Mouse (Mus musculus) kidney, embryonic 15.5 days (tissue): ENCODE data around the gene Atic. TPM values are rescaled to one million over a fixed set of nuclear protein-coding genes. Genes with fewer than 3 reads are reported as not detected.

Experiments used
- ATAC-seq: fragments of 200-750 bp; cut with Nextera tagmentation; replicated peaks from 2 replicates; pipeline ENCODE4 v1.8.0; 2017; ENCODE audit warnings: moderate TSS enrichment; ENCODE audit not compliant: low FRiP score
- H3K27ac ChIP-seq: fragments of 300-500 bp; sonication (generic); 2 replicates; pipeline ENCODE4 v1.5.1; 2015; ENCODE audit warnings: mild to moderate bottlenecking, inconsistent platforms
- H3K27me3 ChIP-seq: fragments of 300-500 bp; sonication (generic); 2 replicates; pipeline ENCODE4 v1.6.1; 2015; ENCODE audit warnings: inconsistent platforms
- H3K36me3 ChIP-seq: fragments of 300-500 bp; sonication (generic); 2 replicates; pipeline ENCODE4 v1.6.1; 2015; ENCODE audit warnings: inconsistent platforms
- H3K4me1 ChIP-seq: fragments of 300-500 bp; sonication (generic); 2 replicates; pipeline ENCODE4 v1.6.1; 2015; ENCODE audit warnings: inconsistent platforms
- H3K4me2 ChIP-seq: fragments of 300-500 bp; sonication (generic); 2 replicates; pipeline ENCODE4 v1.6.1; 2015; ENCODE audit warnings: moderate library complexity, mild to moderate bottlenecking, inconsistent platforms
- H3K4me3 ChIP-seq: fragments of 300-500 bp; sonication (generic); replicated peaks from 2 replicates; pipeline ENCODE4 v1.5.1; 2015; ENCODE audit warnings: mild to moderate bottlenecking, inconsistent platforms
- H3K9ac ChIP-seq: fragments of 300-500 bp; sonication (generic); 2 replicates; pipeline ENCODE4 v1.6.1; 2015; ENCODE audit warnings: mild to moderate bottlenecking, inconsistent platforms
- H3K9me3 ChIP-seq: fragments of 300-500 bp; sonication (generic); replicated peaks from 2 replicates; pipeline ENCODE4 v1.6.1; 2016; ENCODE audit warnings: inconsistent platforms
- WGBS: fragments of 180-500 bp; shearing (Covaris S2); methylation state at CpG from one replicate; pipeline ENCODE4 v1.1.7; 2015; ENCODE audit warnings: mixed read lengths; 5-methylcytosine and 5-hydroxymethylcytosine counted together
- polyA plus RNA-seq: library from polyadenylated mRNA; unstranded; fragments of >200 nt; fragmentation: Nextera tagmentation; extraction: Ambion mirVana; gene quantifications from 2 replicates; pipeline ENCODE4 v1.2.1, GENCODE M21; 2015

Gene Atic
- polyA plus RNA-seq, 1 experiment from 2014 or later: 62.8 TPM

DNA sequence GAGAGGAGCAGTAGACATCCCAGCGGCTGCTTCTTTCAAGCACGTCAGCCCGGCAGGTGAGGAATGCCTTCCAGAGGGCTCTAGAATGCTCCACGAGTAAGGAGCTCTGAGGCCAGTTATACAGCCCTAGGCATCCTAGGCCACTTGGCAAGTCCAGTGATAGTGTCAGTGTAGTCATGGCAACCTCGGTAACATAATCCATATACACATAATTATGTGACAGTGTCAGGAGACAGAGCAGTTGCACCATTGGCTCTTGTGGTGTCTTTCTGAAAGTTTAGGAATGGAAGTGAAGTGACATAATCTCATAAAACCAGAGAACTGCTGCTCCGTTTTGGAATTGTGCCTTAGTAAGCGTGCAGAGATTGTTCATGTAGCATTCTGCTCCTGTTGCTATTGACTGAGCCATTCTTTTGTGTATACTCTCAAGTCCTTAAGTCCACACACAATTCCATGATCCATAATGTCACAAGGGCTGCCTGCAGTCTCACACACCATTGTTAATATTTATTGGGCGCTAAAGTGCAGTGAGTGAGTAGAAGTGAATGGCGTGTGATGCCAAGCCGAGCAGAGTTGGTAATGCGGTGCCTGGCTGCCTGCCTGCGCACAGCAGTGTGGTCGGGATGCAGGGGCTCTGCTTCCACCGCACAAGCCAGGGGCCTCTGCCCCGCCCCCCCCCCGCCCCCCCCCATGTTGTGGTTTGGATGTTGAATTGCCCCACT, 11.1 kb downstream of the Atic start:
- Histone ChIP-seq H3K27me3 (no peaks in the 10 kb centered on the region), H3K9ac (no peak overlapping the region), H3K27ac (no peak overlapping the region), H3K9me3 (no peaks in the 10 kb centered on the region), H3K4me1 (no peaks in the 10 kb centered on the region), H3K36me3 (peaks cover 94% of the 10 kb centered on the region), H3K4me3 (no peak overlapping the region), H3K4me2 (no peak overlapping the region)
- ATAC-seq: no peak
- WGBS: 84% methylated on average over 16 of the region's 16 CpGs

DNA sequence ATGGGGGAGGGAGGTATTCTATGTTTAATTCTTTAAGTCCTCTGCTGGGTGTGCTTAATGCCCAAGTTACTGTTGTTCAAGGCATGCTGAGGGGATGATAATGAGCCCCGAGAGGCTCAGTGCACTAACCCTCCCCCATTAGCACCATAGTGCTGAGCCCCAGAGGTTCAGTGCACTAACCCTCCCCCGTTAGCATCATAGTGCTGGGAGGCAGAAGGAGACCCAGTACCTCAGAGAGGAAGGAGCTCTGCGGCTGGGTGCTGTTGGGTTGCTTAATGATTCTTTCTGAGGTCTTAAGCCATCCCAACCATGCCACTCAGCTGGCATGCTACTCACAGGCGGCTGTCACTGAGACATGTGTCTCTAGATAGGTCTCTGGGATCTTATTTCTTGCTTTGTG, 13.2 kb downstream of the Atic start:
- Histone ChIP-seq H3K4me3 (no peak overlapping the region), H3K4me2 (no peak overlapping the region), H3K27ac (no peak overlapping the region), H3K27me3 (no peaks in the 10 kb centered on the region), H3K9ac (no peak overlapping the region), H3K9me3 (no peaks in the 10 kb centered on the region), H3K36me3 (peaks cover 93% of the 10 kb centered on the region), H3K4me1 (no peaks in the 10 kb centered on the region)
- no peak for ATAC-seq
- WGBS: 83% methylated on average over 4 of the region's 4 CpGs

DNA sequence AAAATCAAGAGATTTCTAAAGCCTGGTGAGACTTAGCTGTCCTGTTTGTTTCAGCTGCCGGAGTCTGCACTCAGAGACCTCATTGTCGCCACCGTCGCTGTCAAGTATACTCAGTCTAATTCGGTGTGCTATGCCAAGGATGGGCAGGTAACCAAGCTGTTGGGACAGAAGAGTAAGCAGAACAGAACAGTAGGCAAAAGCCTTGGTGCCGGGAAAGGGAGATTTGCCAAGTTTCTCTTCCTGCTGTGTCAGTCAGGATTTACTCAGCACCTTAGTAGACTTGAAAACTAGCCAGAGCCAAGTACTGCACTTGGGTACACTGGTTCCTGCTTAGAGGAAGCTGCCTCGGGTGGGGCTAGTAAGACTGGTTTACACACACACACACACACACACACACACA, 19.0 kb downstream of the Atic start:
- no peaks in the 10 kb centered on the region for H3K27me3 ChIP-seq
- H3K36me3 ChIP-seq: peaks cover 97% of the 10 kb centered on the region
- no peak for ATAC-seq
- H3K27ac ChIP-seq: no peak overlapping the region
- H3K4me1 ChIP-seq: no peaks in the 10 kb centered on the region
- H3K9me3 ChIP-seq: no peaks in the 10 kb centered on the region
- no peak overlapping the region for H3K4me3 ChIP-seq
- 93% methylated on average over 7 of the region's 7 CpGs for WGBS
- no peak overlapping the region for H3K9ac ChIP-seq
- no peak overlapping the region for H3K4me2 ChIP-seq

DNA sequence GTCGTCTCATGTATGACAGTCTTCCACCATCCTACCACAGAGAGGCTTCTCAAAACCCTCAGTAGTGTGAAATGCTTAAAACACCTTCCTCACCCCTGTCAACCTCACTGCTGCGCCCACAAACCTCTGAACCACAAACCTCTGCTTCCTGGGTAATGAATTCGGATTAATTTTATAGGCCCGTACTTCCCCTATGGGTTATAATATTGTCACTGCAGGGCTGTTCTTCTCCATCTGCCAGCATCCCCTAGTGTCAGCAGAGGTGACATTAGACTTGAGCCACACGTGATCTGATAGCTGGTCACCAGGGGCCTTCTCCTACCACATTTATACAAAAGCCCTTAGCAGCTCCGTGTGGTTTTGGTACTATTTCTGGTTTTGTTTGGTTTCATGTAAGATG, 19.9 kb downstream of the Atic start:
- no peak overlapping the region for H3K9ac ChIP-seq
- H3K4me3 ChIP-seq: no peak overlapping the region
- H3K36me3 ChIP-seq: peaks cover 91% of the 10 kb centered on the region
- H3K9me3 ChIP-seq: no peaks in the 10 kb centered on the region
- no peak overlapping the region for H3K27ac ChIP-seq
- 95% methylated on average over 6 of the region's 6 CpGs for WGBS
- no peaks in the 10 kb centered on the region for H3K4me1 ChIP-seq
- no peak overlapping the region for H3K4me2 ChIP-seq
- H3K27me3 ChIP-seq: no peaks in the 10 kb centered on the region
- ATAC-seq: no peak

DNA sequence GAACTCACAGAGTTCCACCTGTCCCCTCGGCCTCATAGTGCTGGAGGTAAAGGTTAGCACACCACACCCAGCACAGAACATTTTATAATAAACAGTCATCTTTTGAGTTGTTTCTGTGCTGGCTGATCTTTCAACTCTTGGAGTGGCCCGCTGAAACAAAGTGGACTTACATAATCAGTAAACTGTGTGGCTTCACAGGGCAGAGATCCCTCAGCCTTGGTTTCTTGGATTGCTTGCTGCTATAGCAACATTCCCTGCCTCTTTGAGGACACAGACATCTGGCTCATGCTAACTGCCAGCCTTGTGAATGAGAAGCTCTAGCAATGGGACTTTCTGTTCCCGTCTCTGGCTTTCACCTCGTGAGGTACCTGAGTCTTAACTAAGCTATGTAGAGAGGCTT, 22.6 kb downstream of the Atic start:
- Histone ChIP-seq H3K4me3 (no peak overlapping the region), H3K27me3 (no peaks in the 10 kb centered on the region), H3K9ac (no peak overlapping the region), H3K4me2 (no peak overlapping the region), H3K9me3 (no peaks in the 10 kb centered on the region), H3K27ac (no peak overlapping the region), H3K4me1 (no peaks in the 10 kb centered on the region), H3K36me3 (peaks cover 65% of the 10 kb centered on the region)
- 83% methylated on average over 4 of the region's 4 CpGs for WGBS
- no peak for ATAC-seq

DNA sequence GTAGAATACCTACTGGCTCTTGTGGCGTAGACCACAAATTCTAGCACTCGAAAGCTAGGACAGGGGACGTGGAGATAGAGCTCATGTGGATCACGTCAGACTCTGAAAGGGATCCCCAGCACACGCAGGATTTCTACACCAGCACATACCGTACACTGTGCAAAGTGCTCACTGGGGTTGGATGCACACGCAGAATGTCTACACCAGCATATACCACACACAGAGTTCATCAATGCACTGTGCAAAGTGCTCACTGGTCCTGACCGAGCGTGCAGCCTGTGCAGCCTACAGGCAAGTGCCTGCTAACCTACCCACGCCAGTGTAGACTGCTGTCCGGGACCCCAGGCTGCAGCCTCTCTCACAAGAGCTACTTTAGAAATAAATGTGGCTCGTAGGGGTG, 23.5 kb downstream of the Atic start:
- Histone ChIP-seq H3K27ac (no peak overlapping the region), H3K27me3 (no peaks in the 10 kb centered on the region), H3K4me3 (no peak overlapping the region), H3K9me3 (no peaks in the 10 kb centered on the region), H3K36me3 (peaks cover 67% of the 10 kb centered on the region), H3K4me1 (no peaks in the 10 kb centered on the region), H3K9ac (no peak overlapping the region), H3K4me2 (no peak overlapping the region)
- 89% methylated on average over 12 of the region's 12 CpGs for WGBS
- ATAC-seq: no peak

DNA sequence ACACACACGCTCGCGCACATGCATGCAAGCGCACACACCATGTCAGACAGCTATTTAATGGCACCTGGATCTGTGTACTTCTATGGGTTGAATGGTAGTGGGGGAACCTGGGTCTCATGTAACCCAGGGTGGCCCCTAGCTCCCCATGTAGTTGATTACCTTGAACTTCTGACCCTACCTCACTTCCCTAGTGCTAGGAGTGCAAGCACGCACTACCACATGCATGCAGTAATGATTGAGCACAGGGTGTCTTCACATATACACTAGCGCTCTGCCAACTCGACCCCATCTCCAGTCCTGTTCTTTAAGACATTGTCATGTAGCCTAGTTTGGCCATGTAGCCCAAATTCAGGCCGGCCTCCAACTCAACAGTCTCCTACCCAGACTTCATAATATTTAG, 26.4 kb downstream of the Atic start:
- Histone ChIP-seq H3K4me2 (no peak overlapping the region), H3K9me3 (no peaks in the 10 kb centered on the region), H3K9ac (no peak overlapping the region), H3K4me3 (no peak overlapping the region), H3K36me3 (peaks cover 66% of the 10 kb centered on the region), H3K4me1 (no peaks in the 10 kb centered on the region), H3K27me3 (no peaks in the 10 kb centered on the region), H3K27ac (no peak overlapping the region)
- ATAC-seq: no peak
- whole genome bisulfite sequencing: 96% methylated on average over 8 of the region's 8 CpGs

DNA sequence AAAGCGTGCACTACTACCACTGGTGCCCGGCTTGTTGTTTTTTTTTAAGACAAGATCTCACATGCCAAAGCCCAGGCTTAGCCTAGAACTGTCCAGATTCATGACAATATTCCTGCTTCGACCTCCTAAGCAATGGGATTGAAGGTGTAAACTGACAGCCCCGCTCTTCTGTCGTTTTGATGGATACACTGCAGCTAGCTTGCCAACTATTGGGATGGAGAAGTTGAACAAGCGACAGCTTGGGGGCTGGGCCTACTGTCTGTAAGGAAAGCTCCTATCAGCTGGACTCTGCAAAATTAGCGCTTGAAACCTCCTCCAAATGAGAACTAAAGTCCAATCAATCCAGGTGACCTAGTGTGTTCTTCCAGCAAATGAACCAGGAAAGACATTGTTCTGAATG, 26.9 kb downstream of the Atic start:
- H3K36me3 ChIP-seq: peaks cover 66% of the 10 kb centered on the region
- 87% methylated on average over 7 of the region's 7 CpGs for WGBS
- no peak overlapping the region for H3K9ac ChIP-seq
- no peaks in the 10 kb centered on the region for H3K27me3 ChIP-seq
- no peak for ATAC-seq
- H3K9me3 ChIP-seq: no peaks in the 10 kb centered on the region
- no peak overlapping the region for H3K27ac ChIP-seq
- H3K4me2 ChIP-seq: no peak overlapping the region
- no peaks in the 10 kb centered on the region for H3K4me1 ChIP-seq
- no peak overlapping the region for H3K4me3 ChIP-seq

DNA sequence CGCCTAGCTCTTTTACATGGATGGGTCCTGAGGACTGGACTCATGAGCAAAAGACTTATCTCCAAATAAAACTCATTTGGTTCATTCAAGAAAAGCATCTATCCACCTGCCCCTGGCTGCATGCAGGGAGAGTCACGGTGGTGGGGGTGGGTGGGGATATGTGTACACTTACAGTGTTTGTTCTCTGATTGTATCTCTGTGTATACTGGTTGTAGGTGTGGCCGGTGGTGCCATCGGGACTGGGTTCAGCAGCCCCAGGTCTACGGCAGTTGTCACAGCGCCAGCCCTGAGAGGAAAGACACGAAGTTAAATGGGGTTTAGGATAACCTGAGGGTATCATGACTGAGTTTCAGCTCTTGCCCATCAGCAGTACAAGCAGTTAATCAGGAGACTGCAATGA, 29.7 kb downstream of the Atic start:
- 89% methylated on average over 7 of the region's 7 CpGs for WGBS
- no peak overlapping the region for H3K4me3 ChIP-seq
- peaks cover 70% of the 10 kb centered on the region for H3K36me3 ChIP-seq
- no peak overlapping the region for H3K27ac ChIP-seq
- no peak overlapping the region for H3K4me2 ChIP-seq
- no peaks in the 10 kb centered on the region for H3K4me1 ChIP-seq
- H3K27me3 ChIP-seq: no peaks in the 10 kb centered on the region
- ATAC-seq: no peak
- H3K9ac ChIP-seq: no peak overlapping the region
- no peaks in the 10 kb centered on the region for H3K9me3 ChIP-seq

DNA sequence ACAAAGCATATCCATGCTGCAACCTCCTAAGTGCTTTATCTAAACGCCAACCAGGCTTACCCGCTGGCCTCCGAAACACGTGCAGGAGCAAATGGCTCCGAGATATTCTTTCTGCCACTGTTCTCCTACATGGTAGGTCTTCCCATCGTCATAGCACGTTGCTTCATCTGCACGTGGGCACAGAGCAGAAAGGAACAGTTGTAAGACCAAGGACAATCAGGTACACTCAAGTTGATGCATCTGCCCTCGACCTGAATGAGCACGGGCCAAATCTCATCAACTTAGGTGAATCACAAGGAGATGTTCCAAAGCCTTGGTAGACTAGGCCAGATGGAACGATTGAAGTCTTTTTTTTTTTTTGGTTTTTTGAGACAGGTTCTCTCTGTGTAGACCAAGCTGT, 33.1 kb downstream of the Atic start:
- Histone ChIP-seq H3K9me3 (no peaks in the 10 kb centered on the region), H3K4me2 (no peak overlapping the region), H3K9ac (no peak overlapping the region), H3K36me3 (peaks cover 96% of the 10 kb centered on the region), H3K27ac (no peak overlapping the region), H3K4me3 (no peak overlapping the region), H3K4me1 (no peaks in the 10 kb centered on the region), H3K27me3 (no peaks in the 10 kb centered on the region)
- 94% methylated on average over 11 of the region's 11 CpGs for WGBS
- ATAC-seq: no peak

DNA sequence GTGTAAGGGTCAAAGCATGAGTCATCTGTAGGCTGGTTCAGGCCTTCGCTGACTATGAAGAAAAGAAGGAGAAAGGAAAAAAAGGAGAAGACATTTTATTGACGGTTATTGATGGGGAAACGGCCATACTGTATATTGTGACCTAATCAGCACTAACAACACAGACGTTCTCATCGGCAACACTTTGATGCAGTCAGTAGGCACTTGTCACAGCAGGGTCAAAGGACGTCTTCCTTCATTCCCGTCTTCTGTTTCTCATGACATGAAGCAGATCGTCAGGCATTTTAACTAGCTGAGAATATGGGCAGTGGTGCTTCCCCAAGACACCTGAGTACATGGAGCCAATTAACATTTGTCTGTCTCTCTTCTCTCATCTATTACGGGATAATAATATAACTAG, 36.2 kb downstream of the Atic start:
- H3K4me1 ChIP-seq: no peaks in the 10 kb centered on the region
- 93% methylated on average over 9 of the region's 9 CpGs for WGBS
- H3K4me2 ChIP-seq: no peak overlapping the region
- H3K9me3 ChIP-seq: no peaks in the 10 kb centered on the region
- H3K27ac ChIP-seq: no peak overlapping the region
- no peak overlapping the region for H3K9ac ChIP-seq
- peaks cover 96% of the 10 kb centered on the region for H3K36me3 ChIP-seq
- ATAC-seq: no peak
- H3K4me3 ChIP-seq: no peak overlapping the region
- no peaks in the 10 kb centered on the region for H3K27me3 ChIP-seq

DNA sequence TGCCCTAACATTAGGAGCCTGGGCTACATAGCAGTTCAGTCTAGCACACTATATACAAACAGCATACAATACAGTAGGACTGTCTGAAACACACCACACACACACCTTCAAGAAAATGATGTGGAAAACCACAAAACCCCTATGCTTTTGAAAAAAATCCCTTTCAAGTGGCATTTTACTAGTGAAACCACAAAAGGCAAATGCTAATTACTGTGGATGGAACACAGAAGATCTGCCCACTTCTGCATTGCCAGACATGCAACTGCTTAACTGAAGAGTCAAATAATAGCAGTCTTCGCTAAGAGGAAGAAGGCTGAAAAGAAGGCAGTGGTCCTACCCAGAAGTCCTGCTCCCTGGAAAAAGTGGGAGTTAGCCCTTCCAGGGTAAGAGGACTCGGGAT, 37.3 kb downstream of the Atic start:
- H3K4me3 ChIP-seq: no peak overlapping the region
- peaks cover 96% of the 10 kb centered on the region for H3K36me3 ChIP-seq
- H3K4me2 ChIP-seq: no peak overlapping the region
- no peaks in the 10 kb centered on the region for H3K4me1 ChIP-seq
- ATAC-seq: no peak
- H3K9me3 ChIP-seq: no peaks in the 10 kb centered on the region
- no peak overlapping the region for H3K9ac ChIP-seq
- no peaks in the 10 kb centered on the region for H3K27me3 ChIP-seq
- 93% methylated on average over 2 of the region's 2 CpGs for WGBS
- no peak overlapping the region for H3K27ac ChIP-seq

DNA sequence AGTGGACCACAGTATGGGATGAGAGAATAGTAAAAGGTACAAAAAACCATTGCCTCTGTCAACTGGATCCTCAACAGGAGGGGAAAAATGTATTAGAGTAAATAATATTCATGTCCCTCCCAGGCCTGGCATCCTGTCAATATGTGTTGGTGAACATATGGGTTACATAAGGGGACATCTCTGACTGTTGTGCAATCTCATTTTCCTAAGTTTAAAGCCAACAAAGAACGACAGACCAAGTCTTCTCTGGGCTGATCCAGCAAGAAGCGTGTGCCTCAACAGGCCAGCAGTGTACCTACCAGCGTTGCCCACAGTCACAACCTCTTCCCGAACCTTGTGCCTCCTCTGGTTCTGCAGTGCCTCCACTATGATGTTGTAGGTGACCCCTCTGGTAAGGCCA, 38.4 kb downstream of the Atic start:
- Histone ChIP-seq H3K4me1 (no peaks in the 10 kb centered on the region), H3K9me3 (no peaks in the 10 kb centered on the region), H3K4me3 (no peak overlapping the region), H3K27me3 (no peaks in the 10 kb centered on the region), H3K27ac (no peak overlapping the region), H3K36me3 (peaks cover 96% of the 10 kb centered on the region), H3K9ac (no peak overlapping the region), H3K4me2 (no peak overlapping the region)
- 93% methylated on average over 4 of the region's 4 CpGs for WGBS
- no peak for ATAC-seq
